Mouse (Mus musculus) MN1 (cell line): ENCODE measurements at regions not wholly inside any gene's neighbourhood (a gene's known extent, or its start where the extent isn't known, plus 50 kb on each side); places are given as distances from the start of the nearest gene placed in this dataset.

Experiments
- DNase-seq: peaks from one replicate; pipeline ENCODE4 v3.0.0-alpha.2; 2016; ENCODE audit warnings: low spot score

DNA sequence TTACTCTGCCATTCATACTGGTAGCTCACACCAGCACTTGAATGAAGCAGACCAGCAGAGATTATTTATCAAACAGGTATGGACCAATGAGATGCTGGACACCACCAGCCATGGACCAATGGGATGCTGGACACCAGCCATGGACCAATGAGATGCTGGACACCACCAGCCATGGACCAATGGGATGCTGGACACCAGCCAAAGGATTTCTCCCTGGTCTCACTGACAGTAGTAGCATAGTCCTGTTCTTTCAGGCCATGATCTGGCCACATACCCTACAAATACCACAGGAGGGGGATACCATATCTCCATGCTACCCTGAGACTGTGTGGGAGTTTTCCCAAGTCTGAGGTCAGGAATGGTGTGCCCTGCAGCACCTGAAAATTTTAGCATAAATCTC, 98.0 kb upstream of the Mgmt start:
- no peak for DNase-seq

DNA sequence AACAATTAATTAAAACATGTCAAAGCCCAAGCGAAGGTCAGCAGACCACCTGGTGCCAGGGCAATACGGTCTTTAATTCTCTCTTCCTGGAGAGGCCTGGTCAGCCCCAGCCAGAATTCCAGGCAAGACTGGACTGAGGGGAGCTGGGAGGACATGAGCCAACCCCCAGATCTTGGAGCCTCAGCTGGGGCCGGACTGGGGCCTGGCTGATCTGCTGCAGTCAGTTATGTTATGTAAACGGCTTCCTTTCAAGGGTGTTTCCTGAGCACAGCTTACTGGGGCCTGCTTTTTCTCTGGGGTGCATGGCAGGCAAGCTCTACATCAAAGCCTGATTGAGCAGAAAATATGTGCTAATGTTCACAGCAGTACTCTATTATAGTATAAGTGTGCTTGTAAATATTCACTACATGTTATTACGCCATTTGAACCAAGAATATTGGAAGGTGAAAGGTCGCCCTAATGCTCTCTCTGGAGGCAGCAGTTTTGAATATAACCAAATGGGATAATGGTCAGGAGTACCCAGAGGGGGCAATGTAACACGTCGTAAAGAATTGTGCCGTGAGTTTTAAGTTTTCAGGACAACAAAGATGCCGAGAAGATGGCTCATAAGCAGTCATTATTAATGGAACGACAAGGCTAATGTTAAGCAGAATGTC, 96.5 kb upstream of the Mgmt start:
- no peak for DNase-seq

DNA sequence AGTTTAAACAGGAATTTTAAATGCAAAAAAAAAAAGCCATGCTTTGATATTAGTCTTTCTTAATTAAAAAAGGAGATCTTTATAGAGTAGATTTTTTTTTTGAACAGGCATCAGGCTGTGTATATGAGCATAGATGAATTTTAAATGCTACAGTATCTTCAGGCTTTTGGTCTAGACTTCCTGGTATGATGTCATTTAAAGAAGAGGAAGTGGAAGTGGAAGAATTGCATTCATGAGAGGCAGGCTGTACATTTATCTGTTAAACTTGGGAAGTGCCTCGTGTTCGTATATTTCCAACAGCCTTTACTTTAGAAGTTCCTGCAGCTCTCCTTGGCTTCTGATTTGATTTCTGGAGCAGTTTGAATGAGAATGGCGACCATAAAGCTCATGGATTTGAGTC, 95.8 kb upstream of the Mgmt start:
- DNase-seq, result no peak

DNA sequence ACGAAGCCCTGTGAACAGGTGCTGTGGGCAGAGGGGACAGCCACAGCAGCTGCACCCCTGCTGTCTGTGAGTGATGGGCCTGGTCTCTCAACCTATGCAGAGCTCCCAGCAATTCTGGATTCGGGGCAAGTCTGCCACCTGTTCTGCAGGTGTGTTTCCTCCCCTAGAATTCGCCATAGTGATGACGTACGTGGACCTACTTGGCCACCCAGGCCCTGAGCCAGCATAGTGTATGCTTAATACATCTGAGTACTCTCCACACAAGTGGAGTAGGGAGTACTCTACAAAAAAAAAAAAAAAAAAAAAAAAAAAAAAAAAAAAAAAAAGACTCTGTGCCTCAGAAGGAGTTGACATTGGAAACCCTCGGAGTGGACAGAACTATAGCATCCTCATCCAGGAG, 87.3 kb upstream of the Mgmt start:
- no peak for DNase-seq

DNA sequence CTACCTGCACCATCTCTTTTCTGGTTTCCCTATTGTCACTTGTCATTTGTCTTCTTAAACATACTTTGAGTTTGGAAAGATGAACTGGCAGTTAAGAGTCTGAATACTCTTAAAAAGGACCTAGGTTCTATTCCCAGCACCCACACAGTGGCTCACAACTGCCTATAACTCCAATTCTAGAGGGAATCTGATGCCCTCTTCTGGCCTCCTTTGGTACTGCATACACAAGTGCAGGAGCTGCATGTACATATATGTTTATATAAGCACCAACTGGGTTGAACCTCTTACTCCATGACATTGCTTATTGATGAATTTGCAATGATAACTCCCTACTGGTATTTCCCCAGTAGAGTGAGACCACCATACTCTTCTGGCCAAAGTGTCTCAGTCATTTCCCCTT, 86.4 kb upstream of the Mgmt start:
- no peak for DNase-seq

DNA sequence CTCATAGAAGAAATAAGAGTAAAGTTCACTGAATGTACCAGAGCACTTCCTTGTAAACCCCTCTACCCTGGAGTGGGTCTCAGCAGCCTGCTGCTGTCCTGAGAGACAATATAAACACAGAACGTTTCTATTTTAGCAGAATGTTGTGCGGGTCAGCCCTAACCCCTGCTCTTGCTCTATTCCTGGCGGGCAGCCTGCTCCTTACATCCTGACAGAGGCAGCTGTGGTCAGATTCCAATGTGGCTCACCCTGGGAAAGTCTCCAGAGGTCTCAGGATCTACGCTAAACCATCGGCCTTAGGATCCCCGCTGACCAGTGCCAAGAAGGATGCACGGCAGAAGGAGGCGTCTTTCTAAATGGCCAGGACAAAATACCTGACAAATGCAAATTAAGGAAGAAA, 84.8 kb upstream of the Mgmt start:
- no peak for DNase-seq

DNA sequence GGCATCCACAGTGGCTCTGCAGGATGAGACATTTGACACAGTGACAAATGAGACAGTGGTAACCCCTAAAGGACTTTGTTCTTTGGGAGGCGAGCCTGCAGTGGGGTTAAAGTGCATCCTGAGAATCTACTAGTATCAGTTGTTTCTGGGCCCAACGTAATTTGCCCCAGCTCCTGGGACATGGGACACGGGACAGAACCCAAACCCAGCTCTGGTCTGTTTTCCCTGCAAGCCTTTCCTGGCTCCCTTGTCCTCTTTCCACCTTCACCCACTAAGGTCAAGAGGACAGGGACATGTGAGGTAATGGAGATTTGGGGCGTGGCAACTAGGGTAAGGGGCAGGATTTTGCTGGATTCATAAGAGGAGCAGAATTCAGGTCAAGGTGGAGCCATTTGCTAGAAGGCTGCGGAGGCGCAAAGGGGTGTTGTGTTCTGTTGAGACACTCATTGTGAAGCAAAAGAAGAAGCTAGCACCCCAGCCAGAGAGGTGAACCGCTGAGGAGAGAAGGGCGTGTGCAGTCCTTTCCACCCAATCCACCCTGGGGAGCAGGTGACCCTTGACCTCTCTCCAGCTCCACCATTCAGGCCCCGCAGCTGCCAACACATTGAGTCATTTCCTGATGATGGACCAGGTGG, 80.6 kb upstream of the Mgmt start:
- DNase-seq, result no peak

DNA sequence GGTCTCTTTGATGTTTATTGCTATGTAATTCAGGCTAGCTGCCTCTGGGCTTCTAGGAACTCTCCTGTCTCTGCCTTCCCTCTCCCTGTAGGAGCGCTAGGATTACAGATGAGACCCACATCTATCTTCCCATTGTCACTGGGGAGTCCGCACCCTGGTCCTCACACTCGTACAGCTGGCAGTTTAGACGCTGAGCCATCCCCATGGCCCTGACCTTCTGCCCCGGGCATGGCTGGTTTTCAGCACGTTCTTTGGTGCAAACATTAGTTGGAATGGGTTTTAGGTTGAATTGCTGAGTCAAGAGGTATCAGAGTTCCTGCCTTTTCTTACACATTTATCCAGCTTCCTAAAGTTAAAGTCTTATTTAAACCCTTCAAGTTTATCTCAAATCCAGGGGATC, 79.7 kb upstream of the Mgmt start:
- DNase-seq, result no peak

DNA sequence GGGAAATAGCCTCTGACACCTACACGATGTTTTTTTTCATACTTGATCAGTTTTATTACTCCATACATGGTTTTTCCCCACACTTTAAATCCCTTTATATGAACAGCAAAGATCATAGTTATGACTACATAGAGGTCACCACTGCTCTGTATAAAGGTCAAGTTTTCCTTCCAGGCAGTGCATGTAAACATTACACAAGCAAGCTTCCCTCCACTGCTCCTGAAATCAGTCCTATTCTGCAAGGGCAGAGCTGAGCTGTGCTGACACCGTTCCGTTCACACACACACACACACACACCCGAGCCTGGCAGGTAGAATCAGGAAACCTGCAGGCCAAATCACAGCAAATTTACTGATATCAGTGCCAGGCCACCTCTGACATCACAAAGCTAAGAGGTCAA, 74.1 kb upstream of the Mgmt start:
- no peak for DNase-seq

DNA sequence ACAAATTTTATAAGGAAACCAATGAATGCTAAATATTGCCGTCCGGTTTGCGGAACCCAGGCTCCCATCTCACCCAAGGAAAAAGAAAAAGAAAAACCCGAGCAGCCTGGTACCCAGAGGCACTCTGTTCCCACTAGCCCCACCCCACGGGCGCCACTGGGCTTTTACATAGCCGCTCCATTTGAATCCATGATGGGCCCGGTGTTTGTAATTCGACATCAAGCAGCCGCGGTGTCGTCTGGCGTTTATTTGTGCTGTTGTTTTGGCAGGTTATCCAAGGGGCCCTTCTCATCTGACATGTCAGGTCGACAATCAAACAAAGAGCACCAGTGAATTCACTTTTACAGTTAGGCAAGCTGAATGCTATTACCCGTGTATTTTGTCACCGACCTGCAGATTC, 68.8 kb upstream of the Mgmt start:
- DNase-seq, result no peak

DNA sequence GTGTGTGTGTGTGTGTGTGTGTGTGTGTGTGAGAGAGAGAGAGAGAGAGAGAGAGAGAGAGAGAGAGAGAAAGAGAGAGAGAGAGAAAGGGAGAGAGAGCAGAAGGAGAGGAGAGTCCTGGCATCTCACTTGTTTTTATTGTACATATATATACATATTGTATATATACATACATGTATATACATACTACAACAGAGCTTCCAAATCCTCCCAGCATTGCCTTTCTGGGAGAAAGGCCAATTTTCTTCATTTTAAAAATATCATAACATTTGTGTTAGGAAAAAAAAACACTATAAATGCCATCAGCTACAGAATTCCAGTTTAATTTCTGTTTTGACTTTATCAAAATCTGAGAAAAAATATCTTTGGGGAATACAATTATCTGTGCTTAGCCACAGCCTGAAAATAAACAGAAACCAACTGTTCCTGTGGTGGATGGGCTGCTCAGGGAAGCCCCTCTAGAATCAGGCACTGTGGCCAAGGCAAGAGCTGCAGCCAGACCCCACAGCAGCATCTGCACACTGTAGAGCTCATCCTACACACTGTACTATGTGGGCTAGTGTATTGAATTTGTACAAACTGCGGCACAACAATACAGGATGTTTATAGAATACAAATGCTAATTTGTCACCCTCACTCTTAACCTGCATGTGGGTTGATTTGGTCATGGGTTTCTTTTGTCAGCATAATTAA, 64.6 kb upstream of the Mgmt start:
- no peak for DNase-seq

DNA sequence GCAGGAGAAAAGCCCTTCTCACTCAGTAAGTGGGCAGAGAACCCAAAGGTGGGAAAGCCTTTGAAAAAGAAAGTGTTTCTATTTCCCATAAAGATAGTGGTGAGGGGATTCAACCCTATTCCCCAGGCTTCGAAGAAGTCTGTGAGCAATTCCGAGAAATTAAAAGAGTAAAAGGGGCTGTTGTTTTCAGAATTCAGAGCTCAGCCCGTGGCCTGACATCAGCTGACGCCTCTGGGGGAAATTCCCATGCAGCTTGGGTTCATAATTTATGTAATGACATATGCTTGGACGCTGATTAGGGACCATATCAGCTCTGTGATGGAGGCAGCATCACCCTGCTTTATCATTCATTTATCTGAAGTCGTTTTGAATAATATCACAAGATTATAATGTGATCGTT, 62.0 kb upstream of the Mgmt start:
- DNase-seq, result no peak

DNA sequence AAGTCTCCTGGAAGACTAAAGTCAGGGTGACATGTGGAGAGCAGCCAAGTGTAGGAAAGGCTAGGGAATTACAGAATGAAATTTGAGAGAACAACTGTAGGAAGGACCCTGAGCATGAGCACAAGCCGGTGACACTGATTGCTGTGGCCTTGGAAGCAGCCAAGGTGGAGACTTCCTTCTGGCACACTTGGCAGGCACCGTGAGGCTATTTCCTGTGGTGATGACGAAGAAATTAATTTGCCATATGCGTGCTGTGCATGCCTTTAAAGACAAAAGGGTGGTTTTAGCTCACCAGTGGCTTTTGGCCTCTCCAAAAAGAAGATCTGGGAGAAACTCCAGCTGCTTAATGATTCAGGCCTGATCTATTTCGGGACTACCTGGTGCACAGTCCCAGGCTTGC, 55.4 kb upstream of the Mgmt start:
- no peak for DNase-seq

DNA sequence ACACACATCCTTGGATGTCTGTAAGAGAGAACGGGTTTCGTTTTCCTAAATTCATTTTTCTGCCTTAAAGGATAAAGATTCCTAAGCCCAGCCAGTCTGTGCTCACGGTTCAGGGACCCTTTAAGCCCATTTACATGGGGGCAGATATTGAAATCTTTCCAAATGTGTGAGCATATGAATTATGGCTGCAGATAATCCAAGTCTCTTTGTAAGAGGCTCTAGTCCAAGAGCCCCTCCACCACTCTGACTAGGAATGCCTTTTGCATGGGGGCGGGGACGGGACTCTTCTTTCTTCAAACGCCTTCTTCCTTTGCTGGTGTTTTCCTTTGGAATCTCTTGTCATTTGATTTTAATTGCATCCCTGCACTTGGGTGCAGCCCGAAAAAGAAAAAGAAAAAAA, 54.2 kb upstream of the Mgmt start:
- DNase-seq, result no peak

DNA sequence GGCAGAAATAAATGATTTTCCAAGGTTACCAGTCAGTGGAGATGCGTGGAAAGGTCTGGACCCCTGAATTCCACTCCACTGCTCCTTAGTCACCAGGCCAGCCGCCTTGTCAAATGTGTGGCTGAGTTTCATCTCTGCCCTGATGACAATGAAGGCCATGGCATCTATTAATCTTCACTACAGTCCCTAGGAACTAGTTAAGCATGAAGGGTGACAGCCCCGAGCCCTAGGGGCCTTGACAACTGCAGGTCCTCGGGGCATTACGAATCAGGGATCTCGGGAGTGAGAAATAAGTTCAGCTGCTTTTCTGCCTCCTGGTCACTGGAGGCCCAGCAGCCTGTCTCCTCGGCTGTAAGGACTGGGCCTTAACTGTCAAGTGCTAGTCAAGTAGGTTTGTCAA, 51.7 kb upstream of the Mgmt start:
- DNase-seq, result no peak

DNA sequence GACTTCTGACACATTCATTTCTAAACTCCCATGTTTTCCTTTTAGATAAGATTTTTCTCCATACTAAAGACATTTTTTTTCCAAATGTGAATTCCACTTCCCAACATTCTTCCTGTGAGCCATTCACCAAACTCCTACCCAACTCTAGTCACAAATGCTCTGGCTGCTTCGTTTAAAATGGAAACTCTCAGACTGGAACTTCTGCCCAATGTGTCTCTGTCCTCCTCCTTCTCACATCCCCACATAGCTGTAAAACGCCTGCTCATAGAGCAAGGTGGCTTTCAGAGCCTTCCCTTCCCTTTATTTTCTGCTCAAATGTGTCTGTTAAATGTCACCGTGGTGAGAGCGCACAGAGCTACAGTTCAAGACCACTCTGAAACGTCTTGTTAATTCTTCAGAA, 50.1 kb upstream of the Mgmt start:
- no peak for DNase-seq
